Mouse (Mus musculus) stomach, embryonic 16.5 days (tissue): Measurements from ENCODE around the gene Icam1. TPM values are rescaled to one million over a fixed set of nuclear protein-coding genes. Genes with fewer than 3 reads are reported as not detected.

Source experiments
- ATAC-seq: fragments of 200-750 bp; cut with Nextera tagmentation; 2 replicates; pipeline ENCODE4 v1.8.0; 2017; ENCODE audit warnings: moderate number of reproducible peaks, moderate TSS enrichment; ENCODE audit not compliant: insufficient read depth, low FRiP score
- H3K27ac ChIP-seq: fragments of 300-500 bp; sonication (generic); 2 replicates; pipeline ENCODE4 v1.5.1; 2014; ENCODE audit warnings: low read length
- H3K27me3 ChIP-seq: fragments of 300-500 bp; sonication (generic); 2 replicates; pipeline ENCODE4 v1.6.1; 2014; ENCODE audit warnings: low read length, control low read depth, mixed read lengths; ENCODE audit not compliant: control insufficient read depth, insufficient read depth
- H3K36me3 ChIP-seq: fragments of 300-500 bp; sonication (generic); 2 replicates; pipeline ENCODE4 v1.6.1; 2014; ENCODE audit warnings: low read length; ENCODE audit not compliant: control insufficient read depth, insufficient read depth
- H3K4me1 ChIP-seq: fragments of 300-500 bp; sonication (generic); 2 replicates; pipeline ENCODE4 v1.6.1; 2014; ENCODE audit warnings: low read length, control low read depth, mixed read lengths; ENCODE audit not compliant: control insufficient read depth, insufficient read depth
- H3K4me2 ChIP-seq: fragments of 300-500 bp; sonication (generic); 2 replicates; pipeline ENCODE4 v1.6.1; 2014; ENCODE audit warnings: low read depth, low read length, mixed read lengths
- H3K4me3 ChIP-seq: fragments of 300-500 bp; sonication (generic); replicated peaks from 2 replicates; pipeline ENCODE4 v1.5.1; 2014; ENCODE audit warnings: mild to moderate bottlenecking, low read length
- H3K9ac ChIP-seq: fragments of 300-500 bp; sonication (generic); 2 replicates; pipeline ENCODE4 v1.6.1; 2014; ENCODE audit warnings: low read length
- H3K9me3 ChIP-seq: fragments of 300-500 bp; sonication (generic); replicated peaks from 2 replicates; pipeline ENCODE4 v1.6.1; 2016; ENCODE audit warnings: low read length, control low read depth; ENCODE audit not compliant: control insufficient read depth
- WGBS: fragments of 180-500 bp; shearing (Covaris S2); extraction: QIAGEN DNeasy Blood & Tissue Kit; methylation state at CpG from one replicate; pipeline ENCODE4 v1.1.7; 2014; 5-methylcytosine and 5-hydroxymethylcytosine counted together
- polyA plus RNA-seq: library from polyadenylated mRNA; unstranded; fragments of >200 nt; fragmentation: Nextera tagmentation; extraction: Ambion mirVana; gene quantifications from 2 replicates; pipeline ENCODE4 v1.2.1, GENCODE M21; 2015

The Icam1 gene
- polyA plus RNA-seq, 1 experiment from 2014 or later: 15.0 TPM

DNA sequence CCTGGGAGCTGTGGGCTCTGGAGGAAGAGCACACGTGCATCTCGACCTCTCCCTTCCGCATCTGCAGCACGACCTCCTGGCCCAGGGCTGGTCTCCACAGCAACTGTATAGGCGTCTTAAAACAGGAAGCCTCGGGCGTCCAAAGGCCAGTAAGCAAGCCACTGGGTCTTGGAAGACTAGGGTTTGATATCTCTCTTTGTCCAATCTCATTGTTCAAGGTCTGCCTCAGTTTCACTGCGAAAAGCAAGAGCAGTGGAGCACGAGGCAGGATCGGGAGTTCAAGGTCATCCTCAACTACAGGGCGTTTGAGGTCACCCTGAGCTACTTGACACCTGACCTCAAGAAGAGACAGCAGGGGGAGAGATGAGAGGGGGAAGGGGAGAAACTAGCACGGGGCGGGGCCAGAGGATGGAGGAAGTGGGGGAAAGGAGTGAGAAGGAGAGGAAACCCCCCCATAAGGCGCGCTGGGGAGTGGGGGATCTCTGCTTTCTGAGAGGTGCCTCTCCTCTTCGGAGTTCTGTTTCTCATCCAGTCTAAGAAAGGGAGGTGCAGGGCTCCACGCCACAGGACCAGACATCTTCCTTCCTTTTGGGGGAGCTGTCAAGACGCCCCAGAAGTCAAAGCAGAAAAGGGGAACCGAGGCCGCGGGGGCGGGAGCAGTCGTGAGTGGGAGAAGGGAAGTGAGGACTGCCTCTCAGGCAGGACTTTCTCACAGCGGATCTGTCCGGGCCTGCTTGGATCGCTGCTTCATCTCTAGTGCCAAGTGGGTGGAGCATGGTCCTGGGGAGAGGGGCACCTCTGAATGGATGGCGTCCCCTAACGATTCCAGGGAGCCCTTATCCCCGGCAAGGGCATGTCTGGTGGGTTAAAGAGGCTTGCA is 854 bp upstream of the Icam1 start:
- H3K36me3 ChIP-seq: no peaks in the 10 kb centered on the region
- H3K4me2 ChIP-seq: peak overlapping the region; percentile 72
- peaks cover 10% of the 10 kb centered on the region for H3K27me3 ChIP-seq
- peak; percentile 60 for ATAC-seq
- H3K27ac ChIP-seq: peak overlapping the region; percentile 38; the same call in 1 of the 2 replicates
- H3K4me1 ChIP-seq: peaks cover 24% of the 10 kb centered on the region
- peak overlapping the region; percentile 68 for H3K9ac ChIP-seq
- peak overlapping the region; percentile 52 for H3K4me3 ChIP-seq
- H3K9me3 ChIP-seq: no peaks in the 10 kb centered on the region
- 3% methylated on average over 29 of the region's 29 CpGs for WGBS

DNA sequence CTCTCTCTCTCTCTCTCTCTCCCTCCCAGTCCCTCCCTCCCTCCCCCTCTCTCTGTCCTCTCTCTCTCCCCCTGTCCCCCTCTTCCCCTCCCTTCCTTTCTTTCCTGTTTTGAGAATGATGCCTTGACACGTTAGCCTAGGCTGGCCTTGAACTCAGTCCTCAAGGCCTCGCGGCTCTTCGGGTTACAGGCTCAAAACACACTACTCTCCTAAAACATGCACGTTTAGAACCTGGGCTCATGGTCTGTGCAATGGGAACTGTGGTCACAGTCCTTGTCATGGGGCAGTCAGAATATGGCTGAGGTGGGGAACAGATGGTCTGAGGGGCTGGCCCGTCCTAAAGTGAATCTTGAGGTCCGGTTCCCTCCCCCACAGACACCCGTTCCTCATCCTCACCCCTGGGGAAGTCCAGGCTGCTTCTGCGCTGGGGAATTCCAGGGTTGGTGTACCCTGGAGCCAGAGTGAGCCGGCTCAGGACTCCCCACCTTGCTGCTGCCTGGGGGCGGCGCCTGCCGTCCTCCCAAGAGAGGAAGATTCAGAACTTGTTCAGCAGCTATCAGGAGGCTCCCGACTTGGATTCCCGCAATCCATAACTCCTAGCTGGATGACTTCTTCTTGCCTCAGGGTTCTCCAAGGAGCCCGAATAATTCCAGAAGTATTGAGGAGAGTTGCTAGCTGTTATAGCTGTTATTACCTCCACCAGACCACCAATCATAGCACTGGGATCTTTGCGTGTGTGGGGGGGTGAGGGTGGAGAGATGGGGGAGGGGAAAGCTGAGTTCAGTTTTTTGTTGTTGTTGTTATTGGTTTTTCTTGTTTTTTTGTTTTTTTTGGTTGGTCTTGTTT is 769 bp downstream of the Icam1 start:
- H3K9ac ChIP-seq: peak overlapping the region; percentile 68
- ATAC-seq: no peak
- no peak overlapping the region for H3K27ac ChIP-seq
- peaks cover 10% of the 10 kb centered on the region for H3K27me3 ChIP-seq
- H3K36me3 ChIP-seq: no peaks in the 10 kb centered on the region
- 5% methylated on average over 17 of the region's 17 CpGs for WGBS
- no peaks in the 10 kb centered on the region for H3K9me3 ChIP-seq
- H3K4me1 ChIP-seq: peaks cover 24% of the 10 kb centered on the region
- H3K4me2 ChIP-seq: peak overlapping the region; percentile 72
- peak overlapping the region; percentile 52 for H3K4me3 ChIP-seq

DNA sequence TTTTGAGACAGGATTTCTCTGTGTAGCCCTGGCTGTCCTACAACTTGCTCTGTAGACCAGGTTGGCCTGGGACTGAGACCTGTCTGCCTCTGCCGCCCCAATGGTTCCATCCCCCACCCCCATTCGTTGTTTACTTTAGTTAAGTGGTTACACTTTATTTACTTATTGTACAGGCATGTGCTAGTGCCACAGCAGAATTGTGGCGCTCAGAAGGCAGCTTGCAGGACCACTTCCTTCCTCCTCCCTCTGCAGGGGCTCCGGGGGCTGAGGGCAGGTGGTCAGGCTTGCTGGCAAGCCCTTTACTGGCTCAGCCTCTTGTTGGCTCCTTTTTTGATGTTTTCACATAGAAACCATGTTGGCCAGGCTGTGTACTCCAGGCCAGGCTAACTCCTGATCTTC is 1.4 kb downstream of the Icam1 start:
- Histone ChIP-seq H3K27ac (no peak overlapping the region), H3K27me3 (peaks cover 10% of the 10 kb centered on the region), H3K9ac (no peak overlapping the region; the same call in 1 of the 2 replicates), H3K4me1 (peaks cover 23% of the 10 kb centered on the region), H3K9me3 (no peaks in the 10 kb centered on the region), H3K4me3 (peak overlapping the region; percentile 52), H3K4me2 (peak overlapping the region; percentile 72), H3K36me3 (no peaks in the 10 kb centered on the region)
- 33% methylated on average over 4 of the region's 4 CpGs for WGBS
- ATAC-seq: no peak

DNA sequence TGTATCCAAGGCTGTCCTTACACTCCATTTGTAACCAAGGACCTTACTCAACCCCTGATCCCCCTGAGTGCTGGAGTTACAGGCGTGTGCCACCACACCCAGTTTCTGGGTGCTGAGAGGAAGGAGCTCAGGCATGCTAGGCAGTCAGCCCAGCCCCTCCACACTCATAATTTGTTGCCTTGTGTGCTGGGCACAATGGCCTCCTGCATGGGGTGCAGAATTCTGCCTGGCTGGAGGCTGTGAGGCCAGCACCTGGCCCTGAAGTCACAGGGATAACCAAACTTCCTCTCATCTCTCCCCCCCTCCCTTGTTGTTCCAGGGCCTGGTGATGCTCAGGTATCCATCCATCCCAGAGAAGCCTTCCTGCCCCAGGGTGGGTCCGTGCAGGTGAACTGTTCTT is 2.8 kb downstream of the Icam1 start:
- H3K27me3 ChIP-seq: peaks cover 10% of the 10 kb centered on the region
- no peak overlapping the region for H3K4me2 ChIP-seq
- 72% methylated on average over 2 of the region's 2 CpGs for WGBS

DNA sequence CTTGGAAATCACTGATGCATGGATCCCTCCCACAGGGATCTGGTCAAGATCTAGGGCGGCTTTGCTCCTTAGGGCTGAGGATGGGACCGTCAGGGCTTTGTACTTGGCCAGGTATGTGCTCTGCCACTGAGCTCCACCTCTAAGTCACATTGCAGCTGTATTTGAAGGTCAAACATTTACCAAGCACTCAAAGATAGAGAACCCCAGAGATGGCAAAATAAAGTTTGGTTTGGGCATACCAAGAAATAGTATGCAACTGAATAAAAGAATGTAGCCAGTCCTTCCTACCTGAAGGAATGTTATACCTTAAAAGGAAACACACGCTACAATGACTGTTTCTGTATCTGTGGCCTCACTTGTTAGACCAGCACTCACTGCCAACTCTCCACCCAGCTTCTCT is 5.6 kb downstream of the Icam1 start:
- WGBS: 80% methylated on average over 3 of the region's 3 CpGs

More for the DNA sequence above, 2.8 kb downstream of the Icam1 start:
- Histone ChIP-seq H3K9me3 (no peaks in the 10 kb centered on the region), H3K9ac (no peak overlapping the region), H3K36me3 (no peaks in the 10 kb centered on the region), H3K4me1 (peaks cover 20% of the 10 kb centered on the region), H3K27ac (no peak overlapping the region), H3K4me3 (no peak overlapping the region)
- no peak for ATAC-seq

DNA sequence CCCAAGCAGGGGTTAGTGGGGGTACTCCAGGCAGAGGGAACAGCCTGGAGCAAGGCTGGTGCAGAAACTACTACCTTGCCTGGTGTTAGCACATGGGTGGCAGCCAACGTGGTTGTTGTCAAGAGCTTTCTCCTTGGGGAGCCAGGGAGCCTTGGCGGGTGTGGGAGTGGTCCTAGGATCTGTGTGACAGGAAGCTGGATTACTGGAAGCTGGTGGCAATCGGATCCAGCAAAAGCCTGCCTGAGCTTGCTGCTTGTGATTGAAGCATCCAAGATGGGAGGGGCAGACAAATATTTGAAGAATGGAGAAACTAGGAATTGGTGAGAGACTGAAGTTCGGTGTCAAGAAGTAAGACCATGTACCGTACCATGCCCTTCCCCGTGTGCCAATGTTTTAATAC is 6.5 kb downstream of the Icam1 start:
- Histone ChIP-seq H3K4me2 (no peak overlapping the region), H3K27me3 (peaks cover 2% of the 10 kb centered on the region), H3K9ac (no peak overlapping the region), H3K27ac (no peak overlapping the region), H3K4me3 (no peak overlapping the region), H3K9me3 (no peaks in the 10 kb centered on the region), H3K4me1 (peaks cover 4% of the 10 kb centered on the region; the same call in 1 of the 2 replicates), H3K36me3 (no peaks in the 10 kb centered on the region)
- ATAC-seq: no peak
- WGBS: 45% methylated on average over 6 of the region's 6 CpGs

More for the DNA sequence above, 5.6 kb downstream of the Icam1 start:
- H3K27me3 ChIP-seq: peaks cover 10% of the 10 kb centered on the region
- H3K9ac ChIP-seq: no peak overlapping the region
- H3K4me3 ChIP-seq: no peak overlapping the region
- no peak for ATAC-seq
- no peak overlapping the region for H3K4me2 ChIP-seq
- peaks cover 12% of the 10 kb centered on the region for H3K4me1 ChIP-seq
- no peak overlapping the region for H3K27ac ChIP-seq
- no peaks in the 10 kb centered on the region for H3K36me3 ChIP-seq
- no peaks in the 10 kb centered on the region for H3K9me3 ChIP-seq

DNA sequence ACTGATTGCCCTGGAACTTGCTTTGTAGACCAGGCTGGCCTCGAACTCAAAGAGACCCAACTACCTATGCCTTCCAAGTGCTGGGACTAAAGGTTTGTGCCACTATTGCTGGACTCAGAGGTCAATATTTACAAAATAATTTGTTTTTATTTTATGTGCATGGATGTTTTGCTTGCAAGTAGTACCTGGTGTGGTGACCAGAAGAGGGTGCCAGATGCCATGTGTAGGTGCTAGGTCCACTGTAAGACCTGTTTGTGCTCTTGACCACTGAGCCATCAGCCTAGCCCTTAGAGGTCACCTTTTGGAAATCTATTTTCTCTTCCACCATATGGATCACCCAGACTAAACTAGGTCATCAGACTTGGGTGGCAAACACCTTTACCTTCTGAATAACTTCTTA is 6.9 kb downstream of the Icam1 start:
- Histone ChIP-seq H3K27ac (no peak overlapping the region), H3K9me3 (no peaks in the 10 kb centered on the region)
- WGBS: 79% methylated on average over 1 of the region's 1 CpGs

DNA sequence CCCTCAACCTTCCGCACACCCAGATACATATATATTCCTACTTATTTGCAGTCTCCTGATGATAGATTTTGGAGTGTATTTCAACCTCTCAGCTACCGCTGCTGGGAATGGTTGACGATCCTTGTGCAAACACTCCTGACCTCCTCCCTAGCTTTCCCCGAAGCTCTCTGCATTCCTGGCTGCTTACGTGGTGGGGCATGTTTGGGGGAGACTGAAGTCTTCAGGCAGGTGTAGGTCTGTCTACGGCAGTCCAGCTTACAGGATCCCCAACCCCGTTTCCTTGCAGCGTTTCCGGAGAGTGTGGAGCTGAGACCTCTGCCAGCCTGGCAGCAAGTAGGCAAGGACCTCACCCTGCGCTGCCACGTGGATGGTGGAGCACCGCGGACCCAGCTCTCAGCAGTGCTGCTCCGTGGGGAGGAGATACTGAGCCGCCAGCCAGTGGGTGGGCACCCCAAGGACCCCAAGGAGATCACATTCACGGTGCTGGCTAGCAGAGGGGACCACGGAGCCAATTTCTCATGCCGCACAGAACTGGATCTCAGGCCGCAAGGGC is 9.5 kb downstream of the Icam1 start:
- peak; percentile 28; the same call in 1 of the 2 replicates for ATAC-seq
- Histone ChIP-seq H3K9ac (peak overlapping the region; percentile 2; the same call in 1 of the 2 replicates), H3K4me3 (no peak overlapping the region; the same call in 1 of the 2 replicates), H3K36me3 (no peaks in the 10 kb centered on the region), H3K4me1 (peaks cover 14% of the 10 kb centered on the region), H3K27me3 (0 out of 2 replicates have a peak, but pooled peaks cover 8% of the 10 kb centered on the region), H3K4me2 (peak overlapping the region; percentile 36; the same call in 1 of the 2 replicates), H3K9me3 (no peaks in the 10 kb centered on the region), H3K27ac (peak overlapping the region; percentile 68; the same call in 1 of the 2 replicates)
- 53% methylated on average over 19 of the region's 19 CpGs for WGBS

More for the DNA sequence above, 6.9 kb downstream of the Icam1 start:
- H3K4me3 ChIP-seq: no peak overlapping the region
- no peak overlapping the region for H3K4me2 ChIP-seq
- H3K27me3 ChIP-seq: no peaks in the 10 kb centered on the region
- H3K4me1 ChIP-seq: peaks cover 2% of the 10 kb centered on the region; the same call in 1 of the 2 replicates
- H3K36me3 ChIP-seq: no peaks in the 10 kb centered on the region
- ATAC-seq: no peak
- no peak overlapping the region for H3K9ac ChIP-seq
